Mouse (Mus musculus): ENCODE measurements at regions not wholly inside any gene's neighbourhood (a gene's known extent, or its start where the extent isn't known, plus 50 kb on each side); places are given as distances from the start of the nearest gene placed in this dataset.

DNA sequence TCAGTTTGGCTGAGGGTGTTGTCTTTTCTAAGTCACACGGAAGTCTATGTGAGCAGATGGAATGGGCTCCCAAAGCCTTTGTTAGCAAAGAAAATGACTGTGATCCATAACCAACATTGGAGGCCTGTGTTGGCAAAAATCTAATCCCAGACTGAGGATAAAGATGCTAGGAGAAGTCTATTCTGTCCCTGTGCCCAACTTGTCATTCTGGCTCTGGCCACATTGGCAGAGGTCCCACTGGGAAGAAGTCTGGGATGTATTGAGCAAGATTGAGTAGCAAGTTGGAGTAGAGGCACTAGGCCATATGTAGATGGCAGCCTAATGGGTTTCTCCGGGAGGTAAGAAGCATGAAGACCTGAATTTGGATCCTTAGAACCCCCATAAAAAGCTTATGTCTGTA is 54.1 kb downstream of the Nog start:
- DNase-seq (ENCODE audit: low read depth): no peak

DNA sequence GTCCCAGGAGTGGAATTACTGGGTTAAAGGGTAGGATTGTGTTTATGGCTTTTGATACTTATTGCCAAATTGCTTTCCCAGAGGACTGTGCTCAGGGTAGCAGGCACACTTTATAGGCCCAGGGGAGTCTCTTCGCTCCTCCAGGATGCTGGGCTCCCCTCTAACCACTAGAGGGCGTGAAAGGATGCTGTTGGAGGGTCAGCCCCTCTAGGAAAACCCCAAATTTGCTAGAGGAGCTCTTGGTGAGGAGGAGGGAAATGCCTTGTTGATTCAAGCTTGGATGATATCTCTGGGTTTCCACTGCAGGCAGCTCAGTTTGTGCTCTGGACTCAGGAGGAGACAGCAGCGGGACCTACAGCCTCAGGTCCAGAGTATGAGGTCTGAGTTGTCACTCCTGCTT is 58.8 kb downstream of the Nog start:
- DNase-seq (ENCODE audit: low read depth): no peak

DNA sequence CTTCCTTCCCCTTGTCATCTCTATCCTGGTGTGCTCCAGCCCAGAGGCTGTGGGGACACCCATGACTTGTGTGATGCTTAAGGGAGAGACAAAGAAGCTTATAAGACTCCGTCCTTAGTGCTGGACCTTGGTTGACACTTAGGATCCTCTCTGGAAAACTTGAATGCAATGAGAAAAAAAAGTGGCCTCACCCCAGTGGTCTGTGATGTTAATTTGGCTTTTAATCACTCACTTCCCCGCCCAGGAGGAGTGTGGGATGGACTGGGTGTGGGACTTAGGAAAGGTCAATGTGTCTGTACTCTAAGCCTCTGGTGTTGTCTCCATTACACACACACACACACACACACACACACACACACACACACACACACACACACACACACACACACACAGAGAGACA is 60.0 kb downstream of the Nog start:
- DNase-seq (ENCODE audit: low read depth): no peak

DNA sequence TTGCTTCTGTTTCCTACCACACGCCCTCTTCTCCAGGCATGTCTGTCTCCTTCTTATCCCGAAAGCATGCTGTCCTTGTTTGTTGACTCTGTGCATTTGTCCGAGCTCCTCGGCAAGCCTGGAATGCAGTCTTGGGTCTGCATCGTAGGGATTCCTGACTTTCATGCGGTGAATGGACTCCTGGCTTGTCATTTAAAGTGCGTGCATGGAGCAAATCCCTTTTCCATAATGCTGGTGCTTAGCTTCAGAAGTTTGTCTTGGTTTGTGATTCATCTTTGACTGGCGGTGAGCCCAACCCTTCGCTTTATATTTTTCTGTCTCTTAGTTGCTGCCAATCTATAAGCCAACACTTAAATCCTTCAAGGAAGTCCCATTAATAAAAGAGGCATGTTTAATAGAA is 62.2 kb downstream of the Nog start:
- DNase-seq (ENCODE audit: low read depth): no peak

DNA sequence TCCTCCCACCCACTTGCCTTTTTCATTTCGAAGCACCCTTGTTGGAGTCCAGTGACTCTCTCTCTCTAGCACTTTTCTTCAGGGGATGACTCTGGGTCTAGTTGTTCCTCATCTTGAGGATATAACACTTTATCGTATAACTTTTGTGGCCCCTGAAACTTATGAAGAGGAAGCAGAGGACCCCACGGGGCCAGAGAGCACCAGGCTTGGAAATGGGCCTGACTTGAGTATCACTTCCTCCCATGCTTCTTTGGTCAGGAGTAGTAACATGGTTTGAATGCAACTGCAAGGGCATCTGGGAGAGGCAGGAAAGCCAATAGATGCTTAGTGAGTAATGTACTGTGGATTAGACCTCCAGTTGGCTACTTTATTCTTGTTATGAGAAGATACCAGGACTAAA is 65.2 kb downstream of the Nog start:
- DNase-seq (ENCODE audit: low read depth): no peak

DNA sequence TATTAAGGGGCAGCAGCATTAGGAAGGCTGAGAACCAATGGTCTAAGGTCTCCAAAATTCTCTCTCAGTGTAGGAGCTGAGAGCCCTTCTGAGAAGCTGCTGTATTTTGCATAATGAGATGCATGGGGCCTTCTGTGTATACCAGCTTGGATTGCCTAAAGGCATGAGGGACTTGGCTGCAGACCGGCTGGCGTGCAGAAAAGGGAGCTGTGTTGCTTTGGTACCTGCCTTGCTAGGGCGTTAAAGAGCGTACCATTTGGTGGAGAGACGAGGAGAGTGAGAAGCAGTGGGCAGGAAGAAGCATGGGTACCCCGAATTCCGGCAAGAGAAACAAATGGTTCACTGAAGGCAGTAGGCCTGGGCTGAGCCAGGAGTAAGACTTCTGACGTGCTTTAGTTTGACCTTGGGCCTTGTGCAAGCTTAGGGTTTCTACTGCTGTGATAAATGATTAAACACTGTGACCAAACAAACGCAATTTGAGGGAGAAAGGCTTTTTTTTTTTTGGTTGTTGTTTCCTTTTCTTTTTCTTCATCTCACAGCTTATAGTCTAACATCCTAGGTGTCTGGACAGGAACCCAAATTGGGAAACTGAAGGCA is 69.2 kb downstream of the Nog start:
- no peak for DNase-seq (ENCODE audit: low read depth)

DNA sequence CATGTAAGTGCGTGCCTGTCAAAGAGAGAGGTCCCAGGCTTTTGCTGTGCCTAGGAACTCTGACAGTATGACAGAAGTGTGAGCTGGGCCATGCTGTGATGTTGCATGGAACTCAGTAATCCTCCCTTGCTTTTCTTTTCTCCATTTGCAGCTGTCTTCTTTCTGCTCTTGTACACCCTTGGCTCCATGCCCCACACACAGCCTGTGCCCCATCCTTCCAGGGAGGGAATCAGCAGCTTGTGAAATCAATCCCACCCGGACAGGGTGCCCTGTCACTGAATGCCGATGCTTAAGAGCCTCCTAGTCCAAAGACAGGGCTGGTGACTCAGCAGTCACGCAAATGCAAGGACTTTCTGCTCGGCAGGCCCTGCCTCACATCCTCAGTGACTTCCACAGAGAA is 72.4 kb downstream of the Nog start:
- DNase-seq (ENCODE audit: low read depth): no peak

DNA sequence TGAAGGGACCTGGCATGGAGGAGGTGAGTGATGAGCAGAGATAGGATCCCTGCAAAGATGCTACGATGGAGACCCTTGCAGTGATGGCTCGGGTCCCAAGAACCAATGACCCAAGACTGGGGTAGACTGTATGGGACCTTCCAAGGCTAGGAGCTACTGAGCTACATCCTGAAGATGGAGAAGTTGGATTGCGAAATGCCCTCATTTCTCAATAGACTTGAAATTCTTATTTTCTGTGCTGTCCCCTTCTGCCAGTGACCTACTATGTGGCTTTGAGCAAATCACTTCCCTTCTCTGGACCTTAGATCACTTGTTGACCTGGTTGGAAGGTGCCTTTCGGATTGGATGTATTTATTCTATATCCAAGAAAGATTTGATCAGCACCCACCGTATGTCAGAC is 88.9 kb downstream of the Nog start:
- DNase-seq (ENCODE audit: low read depth): no peak

DNA sequence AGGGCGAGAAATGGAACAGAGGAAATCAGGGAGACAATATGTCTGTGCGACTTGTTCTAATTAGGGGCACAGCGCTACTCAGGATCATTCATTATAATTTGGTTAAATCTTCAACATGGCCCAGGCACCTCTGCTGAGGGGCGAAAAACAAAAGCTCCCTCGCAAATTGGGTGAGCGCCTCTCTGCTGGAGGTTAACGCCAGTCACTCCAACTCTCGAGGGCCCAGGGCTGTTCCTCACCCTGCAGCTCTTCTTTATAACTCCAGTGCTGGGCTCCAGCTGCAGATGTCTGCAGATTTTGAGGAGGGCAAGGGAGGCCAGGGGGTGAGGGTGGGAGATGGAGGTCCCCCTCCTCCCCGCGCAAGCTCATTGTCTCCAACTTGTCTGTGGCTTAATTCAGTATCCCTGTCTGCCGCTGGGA is 92.6 kb downstream of the Nog start:
- DNase-seq (ENCODE audit: low read depth): no peak

DNA sequence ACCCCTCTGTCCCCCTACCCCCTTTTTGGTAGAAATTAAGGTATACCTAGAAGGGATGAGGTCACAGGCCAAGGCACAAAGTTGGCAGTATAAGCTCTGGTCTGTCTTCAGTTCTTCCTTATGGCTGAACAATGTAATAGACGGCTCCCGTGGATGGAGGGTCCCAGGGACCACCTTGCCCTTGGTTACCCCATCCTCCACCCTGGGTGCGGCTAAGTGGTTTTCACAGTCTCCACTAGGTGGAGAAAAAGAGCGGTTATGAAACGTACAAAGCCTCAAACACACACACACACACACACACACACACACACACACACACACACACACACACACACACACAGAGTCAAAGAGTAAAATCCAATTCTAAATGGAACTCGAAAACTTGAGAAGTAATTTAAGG is 93.1 kb downstream of the Nog start:
- DNase-seq (ENCODE audit: low read depth): no peak

DNA sequence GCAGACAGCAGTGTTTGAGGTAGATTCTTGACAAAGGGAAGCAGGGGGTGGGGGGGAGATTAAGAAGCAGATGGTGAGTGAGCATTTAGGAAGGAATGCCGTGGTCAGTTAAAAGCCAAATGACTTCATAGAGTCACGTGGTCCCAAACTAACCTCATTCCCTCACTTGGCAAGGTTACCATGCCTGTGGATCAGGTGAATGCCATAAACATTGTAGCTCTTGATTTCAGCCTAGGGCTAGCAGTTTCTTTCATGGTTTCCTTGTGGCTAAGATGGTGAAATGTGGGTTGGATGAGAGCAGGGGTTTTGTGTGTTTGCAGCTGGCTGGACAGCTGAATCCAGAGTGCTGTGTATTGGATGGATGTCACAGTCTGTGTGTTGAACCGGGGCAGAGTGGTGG is 95.3 kb downstream of the Nog start:
- no peak for DNase-seq (ENCODE audit: low read depth)

DNA sequence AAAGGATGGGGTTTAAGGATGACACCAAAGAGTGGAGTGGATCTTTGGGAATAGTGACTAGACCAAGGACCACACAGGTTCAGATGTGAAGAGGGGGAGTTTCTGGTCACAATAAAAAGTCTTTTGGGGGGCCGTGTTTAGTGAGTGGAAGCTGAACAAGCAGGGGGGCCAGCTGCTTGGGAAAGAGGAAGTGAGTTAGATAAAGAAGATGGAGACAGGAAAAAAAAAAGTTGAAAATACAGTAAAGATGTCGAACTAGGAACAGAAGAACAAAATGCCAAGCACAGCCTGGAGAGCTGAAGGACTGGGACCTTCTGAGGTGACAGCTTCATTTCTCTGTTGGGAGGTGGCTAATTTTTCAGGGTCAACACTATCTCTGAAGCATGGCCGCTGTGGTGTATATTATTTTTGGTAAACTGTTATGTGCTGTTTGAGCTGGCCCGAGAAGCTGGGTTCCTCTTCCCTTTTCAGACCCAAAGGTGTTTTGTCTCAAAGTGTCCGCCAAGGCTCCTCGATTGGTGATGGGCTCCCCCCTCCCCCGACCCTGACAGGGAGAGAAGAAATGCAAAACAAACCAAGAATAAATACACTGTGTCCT is 97.1 kb downstream of the Nog start:
- DNase-seq (ENCODE audit: low read depth): no peak

DNA sequence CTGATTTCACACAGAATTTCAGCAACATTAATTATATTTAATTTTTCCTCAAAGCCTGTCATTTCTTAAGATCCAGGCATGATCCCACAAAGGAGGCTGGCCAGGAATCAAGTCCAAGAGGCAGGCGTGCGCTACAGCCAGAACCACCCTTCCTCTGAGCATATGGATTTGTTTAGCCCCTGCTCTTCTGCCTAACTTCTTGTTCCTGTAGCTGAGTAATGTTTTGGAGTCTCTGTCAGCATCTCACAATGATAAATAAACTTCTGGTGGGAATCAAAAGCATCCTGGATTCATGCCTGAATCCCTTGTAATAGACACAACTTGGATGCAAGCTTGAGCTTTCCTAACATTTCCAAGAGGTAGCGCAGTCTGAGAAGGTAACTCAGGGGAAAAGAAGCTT is 101.7 kb downstream of the Nog start:
- DNase-seq (ENCODE audit: low read depth): no peak

DNA sequence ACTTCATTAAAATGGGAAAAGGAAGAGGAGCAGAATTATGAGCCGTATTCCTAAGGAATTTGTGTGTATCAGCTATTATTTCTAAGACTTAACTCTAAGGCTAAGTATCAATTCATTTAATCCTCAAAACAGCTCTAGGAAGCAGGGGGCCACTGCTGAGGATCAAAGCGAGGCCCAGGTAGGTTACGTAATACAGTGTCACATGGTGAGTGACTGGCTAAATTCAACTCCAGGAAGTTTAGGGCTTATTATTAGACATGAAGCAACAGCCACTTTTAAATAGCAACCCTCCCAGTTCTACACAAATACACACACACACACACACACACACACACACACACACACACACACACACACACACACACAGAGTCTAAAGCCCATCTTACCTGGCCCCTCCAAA is 109.3 kb downstream of the Nog start:
- DNase-seq (ENCODE audit: low read depth): no peak

DNA sequence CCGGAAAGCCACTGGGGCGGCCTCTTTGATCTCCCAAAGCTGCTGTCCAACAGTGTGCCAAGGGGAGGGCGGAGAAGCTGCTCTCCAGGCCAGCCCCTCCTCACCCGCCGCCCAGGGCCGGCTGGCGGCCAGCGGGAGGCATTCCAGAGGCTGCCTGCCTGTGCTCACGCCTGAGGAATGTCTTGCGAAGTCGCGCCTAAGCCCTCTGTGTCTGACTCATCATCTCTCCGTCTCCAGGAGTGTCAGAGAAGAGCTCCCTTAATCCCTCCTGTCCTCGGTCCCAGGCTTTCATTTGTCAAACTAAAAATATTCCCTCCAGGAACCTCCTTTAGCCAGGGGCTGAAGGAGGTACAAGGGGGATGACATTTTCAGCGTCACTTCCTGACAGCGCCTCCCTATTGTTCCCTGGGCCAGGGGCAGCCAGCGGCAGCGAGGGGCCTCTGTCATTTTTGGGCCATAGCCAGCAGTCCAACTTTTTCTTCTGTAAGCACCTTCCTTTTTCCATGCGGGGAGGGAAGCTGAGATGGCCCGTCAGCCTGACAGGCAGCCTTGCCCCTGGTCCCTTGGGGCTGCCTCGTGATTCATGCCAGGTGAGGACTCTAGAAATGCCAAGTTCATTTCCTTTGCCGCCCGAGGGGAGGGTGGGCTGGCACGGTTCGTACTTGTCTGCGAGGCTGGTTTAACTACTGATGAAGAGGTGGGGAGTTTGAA is 113.4 kb downstream of the Gm525 start:
- DNase-seq (ENCODE audit: low read depth): peak; percentile 82

DNA sequence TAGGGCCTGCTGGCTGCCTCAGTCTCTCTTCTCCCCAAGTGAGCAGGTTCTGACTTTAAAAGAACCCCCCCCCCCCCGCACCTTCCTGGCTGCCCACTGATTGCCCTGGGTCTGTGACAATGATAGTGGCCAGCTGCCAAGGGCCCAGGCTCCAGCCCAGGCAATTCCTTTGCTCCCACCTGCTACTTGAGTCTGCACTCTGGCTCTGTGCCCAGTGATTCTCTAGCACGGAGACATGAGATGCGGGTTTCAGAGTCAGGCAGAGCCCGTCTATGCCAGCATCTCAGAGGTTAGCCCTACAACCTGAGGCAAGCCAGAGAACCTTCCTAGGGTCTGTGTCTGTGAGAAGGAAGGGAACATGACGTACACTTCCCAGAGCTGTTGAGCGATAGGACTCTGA is 112.2 kb downstream of the Gm525 start:
- DNase-seq (ENCODE audit: low read depth): no peak

DNA sequence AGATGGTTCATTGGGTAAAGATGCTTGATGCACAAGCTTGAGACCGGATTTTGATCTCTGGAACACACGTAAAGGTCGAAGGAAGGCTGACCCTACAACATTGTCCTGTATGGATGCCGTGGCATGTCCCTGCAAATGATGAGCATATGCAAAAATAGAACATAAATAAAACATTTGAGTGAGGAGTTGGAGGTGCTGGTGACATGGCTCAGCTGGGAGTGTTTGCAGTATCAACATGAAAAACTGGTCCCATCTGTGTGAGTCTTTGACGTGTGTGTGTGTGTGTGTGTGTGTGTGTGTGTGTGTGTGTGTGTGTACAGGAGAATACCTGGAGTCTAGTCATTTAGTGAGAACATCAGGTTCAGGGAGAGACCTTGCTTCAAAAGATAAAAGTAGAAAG is 107.8 kb downstream of the Gm525 start:
- no peak for DNase-seq (ENCODE audit: low read depth)

DNA sequence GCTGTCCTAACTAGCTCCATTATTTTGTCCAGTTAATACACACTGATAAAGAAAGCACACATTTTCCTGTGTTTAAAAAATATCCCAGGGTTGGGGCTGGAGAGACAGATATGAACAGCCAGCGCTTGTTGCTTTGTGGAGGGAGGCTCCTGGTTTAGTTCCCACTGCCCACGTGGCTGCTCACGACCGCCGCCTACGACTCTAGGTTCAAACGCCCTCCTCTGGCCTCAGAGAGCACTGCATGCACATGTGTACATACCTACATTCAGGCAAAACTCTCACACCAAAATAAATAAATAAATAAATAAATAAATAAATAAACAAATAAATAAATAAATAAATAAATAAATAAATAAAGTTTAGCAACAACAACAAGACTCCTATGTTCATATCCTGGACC is 104.8 kb downstream of the Gm525 start:
- no peak for DNase-seq (ENCODE audit: low read depth)

DNA sequence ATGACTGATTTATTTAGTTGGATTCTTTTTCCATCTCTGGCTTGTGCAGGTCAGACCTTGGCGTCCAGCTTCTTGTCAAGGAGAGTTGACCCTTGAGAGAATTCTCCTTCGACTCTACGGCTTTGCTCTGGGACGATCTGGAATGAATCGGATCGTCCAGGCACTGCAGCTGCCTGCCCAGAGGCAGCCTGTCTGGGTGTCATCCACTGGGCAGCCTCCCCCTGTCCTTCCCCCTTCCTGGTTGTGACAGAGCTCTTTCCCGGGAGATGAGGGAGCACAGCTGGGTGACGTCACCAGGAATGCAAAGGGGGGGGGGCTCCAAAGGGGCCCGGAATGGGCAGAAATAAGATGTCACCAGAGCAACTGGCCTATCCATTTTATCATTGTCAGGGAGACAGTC is 101.9 kb downstream of the Gm525 start:
- no peak for DNase-seq (ENCODE audit: low read depth)

DNA sequence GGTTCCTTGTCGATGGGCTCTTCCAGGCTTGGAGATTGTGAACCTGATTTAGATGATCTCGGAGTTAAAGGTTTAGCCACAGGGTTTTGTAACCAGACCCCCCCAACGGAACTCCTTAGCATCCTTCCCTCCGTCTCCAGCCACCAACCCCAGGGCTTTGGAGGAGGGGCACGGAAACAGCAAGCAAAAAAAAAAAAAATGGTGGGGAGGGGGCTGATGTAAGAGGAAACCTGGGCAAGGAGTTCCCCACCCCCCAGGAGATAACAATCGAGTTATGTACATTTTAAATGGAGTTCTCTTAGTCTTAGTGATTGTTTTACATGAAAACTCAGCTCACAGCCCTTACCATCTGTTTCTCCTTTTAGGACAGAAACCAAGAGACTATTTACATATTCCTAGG is 101.3 kb downstream of the Gm525 start:
- DNase-seq (ENCODE audit: low read depth): no peak

DNA sequence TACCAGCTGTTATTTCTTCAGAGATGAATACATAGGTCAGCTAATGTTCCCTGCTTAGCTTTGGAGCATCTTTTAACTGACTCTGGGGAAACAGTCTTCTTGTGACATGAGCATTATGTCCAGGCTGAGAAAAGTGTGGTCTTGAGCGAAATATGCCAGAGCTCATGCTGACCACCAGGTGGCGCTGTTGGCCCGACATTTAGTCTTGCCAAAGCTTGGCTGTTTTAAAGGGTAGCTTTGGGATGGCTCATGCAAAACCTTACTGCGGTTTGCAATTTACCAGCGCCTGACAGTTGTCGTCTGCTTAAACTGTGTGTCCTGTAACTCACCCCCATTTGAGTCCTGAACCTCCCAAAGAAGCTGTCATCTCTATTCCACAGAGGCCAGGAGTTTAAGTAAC is 91.6 kb downstream of the Gm525 start:
- no peak for DNase-seq (ENCODE audit: low read depth)

DNA sequence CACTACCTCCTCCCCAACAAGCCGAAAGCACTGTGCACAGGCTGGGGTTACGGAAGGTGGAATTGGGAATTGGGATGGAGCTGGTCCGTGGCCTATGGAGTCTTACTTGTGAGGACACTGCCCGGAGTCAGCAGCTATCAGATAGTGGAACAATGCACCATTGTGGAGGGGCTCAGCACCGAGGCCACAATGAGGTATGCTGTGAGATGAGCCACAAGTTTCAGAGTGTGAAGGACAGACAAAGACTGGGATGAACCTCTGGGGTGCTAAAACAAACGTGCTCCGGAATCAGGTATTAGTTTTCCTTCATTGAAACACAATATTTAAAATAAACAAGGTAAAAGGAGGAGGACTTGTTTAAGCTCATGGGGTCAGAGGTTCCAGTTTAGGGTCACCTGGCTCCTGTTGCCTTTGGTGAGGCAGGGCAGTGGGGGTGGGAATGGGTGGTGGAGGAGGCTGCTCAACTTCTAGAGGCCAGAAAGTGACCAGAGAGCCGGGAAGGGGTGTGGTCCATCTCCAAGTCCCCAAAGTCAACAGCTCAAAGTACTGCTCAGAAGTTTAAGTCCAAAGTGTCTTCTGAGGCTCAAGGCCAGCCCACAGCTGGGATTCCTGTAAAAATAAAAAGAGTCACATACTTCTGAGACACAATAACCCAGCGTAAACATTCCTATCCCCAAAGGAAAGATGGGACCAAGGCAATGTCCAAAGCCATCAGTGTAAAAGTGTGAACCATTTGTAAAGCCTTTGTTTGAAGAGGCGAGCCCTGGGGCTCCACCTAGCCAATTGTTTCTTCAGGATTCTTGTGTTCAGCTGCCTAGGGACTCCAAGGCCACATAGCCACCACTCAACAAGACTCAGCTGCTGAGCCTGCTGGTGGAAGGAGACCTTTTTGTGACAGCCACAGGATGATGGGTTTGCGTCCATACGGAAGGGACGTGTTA is 80.1 kb downstream of the Gm525 start:
- DNase-seq (ENCODE audit: low read depth): no peak

DNA sequence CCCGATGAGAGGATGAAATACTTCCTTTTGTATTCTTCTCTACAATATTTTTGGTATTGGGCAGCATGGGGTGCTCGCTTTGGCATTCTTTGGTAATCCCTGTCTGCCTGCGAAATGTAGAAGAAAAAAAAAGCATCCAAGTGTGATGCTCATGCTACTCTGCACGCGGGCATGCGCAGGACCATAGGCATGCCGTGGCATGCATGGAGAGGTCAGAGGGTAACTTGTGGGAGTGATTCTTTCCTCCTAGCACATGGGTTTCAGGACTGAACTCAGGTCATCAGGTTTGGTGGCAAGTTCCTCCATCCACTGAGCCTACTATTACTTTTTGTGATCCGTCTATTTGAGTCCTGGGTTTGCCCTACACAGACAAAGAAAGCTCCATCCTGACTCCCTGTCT is 74.3 kb downstream of the Gm525 start:
- DNase-seq (ENCODE audit: low read depth): no peak

Measured in gonadal fat pad, adult 2 months (tissue).